Mouse (Mus musculus): Measurements from ENCODE around the gene Tulp2. TPM values are rescaled to one million over a fixed set of nuclear protein-coding genes. Genes with fewer than 3 reads are reported as not detected.
A peak's percentile ranks its signal among the peaks of the same experiment; 100 is the strongest.

Tulp2 gene
- polyA plus RNA-seq, 1 experiment, result 0.06 TPM

- Histone ChIP-seq H3ac (ENCODE audit: control insufficient read depth, insufficient read length) (no peak overlapping the region), H3K79me2 (ENCODE audit: control insufficient read depth, insufficient read depth) (no peaks in the 10 kb centered on the region), H3K4me2 (ENCODE audit: low read depth) (no peak overlapping the region), H3K27me3 (ENCODE audit: control insufficient read depth, insufficient read depth, insufficient read length) (no peaks in the 10 kb centered on the region), H3K36me3 (ENCODE audit: control insufficient read depth, insufficient read depth) (no peaks in the 10 kb centered on the region), H3K4me3 (no peak overlapping the region)
- TF ChIP-seq USF1 (IDR thresholded peaks at IDR 0.05; ENCODE audit: low read depth) (no peak), REST (IDR thresholded peaks at IDR 0.05; ENCODE audit: insufficient read depth, insufficient read length) (no peak), E2F4 (IDR thresholded peaks at IDR 0.05; ENCODE audit: insufficient read depth) (no peak), TCF12 (IDR thresholded peaks at IDR 0.05; ENCODE audit: insufficient read depth, poor library complexity, severe bottlenecking) (no peak), MAX (IDR thresholded peaks at IDR 0.05; ENCODE audit: low read depth) (no peak), SRF (IDR thresholded peaks at IDR 0.05; ENCODE audit: control insufficient read depth, insufficient read length, low read depth) (no peak), MYOD1 (IDR thresholded peaks at IDR 0.05; ENCODE audit: control insufficient read depth in 1 of 3, insufficient read length in 2 of 3, low read depth in 2 of 3) (no peak), TCF3 (IDR thresholded peaks at IDR 0.05; ENCODE audit: insufficient read length, low read depth) (no peak), POLR2A (IDR thresholded peaks at IDR 0.05; ENCODE audit: insufficient read length, low read depth) (no peak), POLR2AphosphoS2 (IDR thresholded peaks at IDR 0.05; ENCODE audit: insufficient read length, low read depth) (no peak), MYOG (IDR thresholded peaks at IDR 0.05; ENCODE audit: control insufficient read depth in 1 of 3, insufficient read depth in 1 of 3, insufficient read length in 2 of 3, low read depth in 2 of 3) (no peak), CEBPB (IDR thresholded peaks at IDR 0.05; ENCODE audit: insufficient read depth, poor library complexity, severe bottlenecking) (no peak)
Measured at GRCm38 (mm10) chr7:45553990-45554389, 72.3 kb downstream of the Tulp2 start.

DNA sequence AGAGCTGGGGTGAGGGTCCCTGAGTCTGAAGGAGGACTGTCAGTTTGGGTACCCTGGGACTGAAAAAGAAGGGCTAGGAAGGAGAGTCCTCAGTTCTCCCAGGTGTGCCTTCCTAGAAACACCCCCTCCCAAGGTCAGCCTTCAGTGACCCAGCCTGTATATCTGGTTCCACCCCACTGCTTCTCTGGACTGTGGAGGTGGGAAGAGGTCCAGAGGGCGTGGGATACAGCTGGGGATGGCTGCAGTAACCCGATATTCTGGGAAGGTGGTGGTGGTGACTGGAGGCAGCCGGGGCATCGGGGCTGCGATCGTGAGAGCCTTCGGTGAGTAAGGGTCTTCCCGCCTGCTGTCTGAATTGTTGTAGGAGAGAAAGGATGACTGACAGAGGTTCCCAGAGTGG is 73.1 kb downstream of the Tulp2 start, which contains the start of gene Hsd17b14:
TSS of gene Hsd17b14 (plus strand) at position 150 of the 400 bp plus-strand sequence.
- TF ChIP-seq E2F4 (IDR thresholded peaks at IDR 0.05; ENCODE audit: insufficient read depth), result no peak
- TF ChIP-seq MYOD1 (IDR thresholded peaks at IDR 0.05; ENCODE audit: control insufficient read depth in 1 of 3, insufficient read length in 2 of 3, low read depth in 2 of 3), result no peak
- TF ChIP-seq MYOG (IDR thresholded peaks at IDR 0.05; ENCODE audit: control insufficient read depth in 1 of 3, insufficient read depth in 1 of 3, insufficient read length in 2 of 3, low read depth in 2 of 3), result no peak
- no peak for TF ChIP-seq REST (IDR thresholded peaks at IDR 0.05; ENCODE audit: insufficient read depth, insufficient read length)
- TF ChIP-seq TCF3 (IDR thresholded peaks at IDR 0.05; ENCODE audit: insufficient read length, low read depth), result no peak
- TF ChIP-seq TCF12 (IDR thresholded peaks at IDR 0.05; ENCODE audit: insufficient read depth, poor library complexity, severe bottlenecking), result no peak
- no peak for TF ChIP-seq CEBPB (IDR thresholded peaks at IDR 0.05; ENCODE audit: insufficient read depth, poor library complexity, severe bottlenecking)
- Histone ChIP-seq H3K79me2 (ENCODE audit: control insufficient read depth, insufficient read depth) (no peaks in the 10 kb centered on the region), H3K36me3 (ENCODE audit: control insufficient read depth, insufficient read depth) (no peaks in the 10 kb centered on the region), H3K27me3 (ENCODE audit: control insufficient read depth, insufficient read depth, insufficient read length) (no peaks in the 10 kb centered on the region), H3K4me2 (ENCODE audit: low read depth) (no peak within 1 kb of the TSS), H3K4me3 (no peak within 1 kb of the TSS), H3ac (ENCODE audit: control insufficient read depth, insufficient read length) (no peak within 1 kb of the TSS)

GRCm38 (mm10) chr7:45555787-45556186 is 74.1 kb downstream of the Tulp2 start:
- Histone ChIP-seq H3K79me2 (ENCODE audit: control insufficient read depth, insufficient read depth) (no peaks in the 10 kb centered on the region), H3K4me3 (no peak overlapping the region), H3K27me3 (ENCODE audit: control insufficient read depth, insufficient read depth, insufficient read length) (no peaks in the 10 kb centered on the region), H3K4me2 (ENCODE audit: low read depth) (no peak overlapping the region), H3ac (ENCODE audit: control insufficient read depth, insufficient read length) (no peak overlapping the region), H3K36me3 (ENCODE audit: control insufficient read depth, insufficient read depth) (no peaks in the 10 kb centered on the region)
- TF ChIP-seq MYOG (IDR thresholded peaks at IDR 0.05; ENCODE audit: control insufficient read depth in 1 of 3, insufficient read depth in 1 of 3, insufficient read length in 2 of 3, low read depth in 2 of 3), result peak in 1 of 3 experiments; percentile 49
- no peak for TF ChIP-seq E2F4 (IDR thresholded peaks at IDR 0.05; ENCODE audit: insufficient read depth)
- no peak for TF ChIP-seq POLR2AphosphoS2 (IDR thresholded peaks at IDR 0.05; ENCODE audit: insufficient read length, low read depth)
- TF ChIP-seq USF1 (IDR thresholded peaks at IDR 0.05; ENCODE audit: low read depth), result no peak
- peak in 2 of 3 experiments; percentile 33 to 49 for TF ChIP-seq MYOD1 (IDR thresholded peaks at IDR 0.05; ENCODE audit: control insufficient read depth in 1 of 3, insufficient read length in 2 of 3, low read depth in 2 of 3)

- Histone ChIP-seq H3K36me3 (ENCODE audit: control insufficient read depth, insufficient read depth) (no peaks in the 10 kb centered on the region), H3K79me2 (ENCODE audit: control insufficient read depth, insufficient read depth) (no peaks in the 10 kb centered on the region), H3K27me3 (ENCODE audit: control insufficient read depth, insufficient read depth, insufficient read length) (no peaks in the 10 kb centered on the region), H3K4me2 (ENCODE audit: low read depth) (no peak overlapping the region), H3ac (ENCODE audit: control insufficient read depth, insufficient read length) (no peak overlapping the region), H3K4me3 (no peak overlapping the region)
- TF ChIP-seq POLR2A (IDR thresholded peaks at IDR 0.05; ENCODE audit: insufficient read length, low read depth) (no peak), SRF (IDR thresholded peaks at IDR 0.05; ENCODE audit: control insufficient read depth, insufficient read length, low read depth) (no peak), MYOD1 (IDR thresholded peaks at IDR 0.05; ENCODE audit: control insufficient read depth in 1 of 3, insufficient read length in 2 of 3, low read depth in 2 of 3) (no peak), MYOG (IDR thresholded peaks at IDR 0.05; ENCODE audit: control insufficient read depth in 1 of 3, insufficient read depth in 1 of 3, insufficient read length in 2 of 3, low read depth in 2 of 3) (no peak), REST (IDR thresholded peaks at IDR 0.05; ENCODE audit: insufficient read depth, insufficient read length) (no peak), TCF12 (IDR thresholded peaks at IDR 0.05; ENCODE audit: insufficient read depth, poor library complexity, severe bottlenecking) (no peak), MAX (IDR thresholded peaks at IDR 0.05; ENCODE audit: low read depth) (no peak), POLR2AphosphoS2 (IDR thresholded peaks at IDR 0.05; ENCODE audit: insufficient read length, low read depth) (no peak), CEBPB (IDR thresholded peaks at IDR 0.05; ENCODE audit: insufficient read depth, poor library complexity, severe bottlenecking) (no peak), USF1 (IDR thresholded peaks at IDR 0.05; ENCODE audit: low read depth) (no peak), E2F4 (IDR thresholded peaks at IDR 0.05; ENCODE audit: insufficient read depth) (no peak), TCF3 (IDR thresholded peaks at IDR 0.05; ENCODE audit: insufficient read length, low read depth) (no peak)
Measured at GRCm38 (mm10) chr7:45558907-45559306, 77.2 kb downstream of the Tulp2 start.

- Histone ChIP-seq H3K36me3 (ENCODE audit: control insufficient read depth, insufficient read depth) (no peaks in the 10 kb centered on the region), H3K79me2 (ENCODE audit: control insufficient read depth, insufficient read depth) (no peaks in the 10 kb centered on the region), H3K27me3 (ENCODE audit: control insufficient read depth, insufficient read depth, insufficient read length) (no peaks in the 10 kb centered on the region), H3K4me3 (no peak overlapping the region), H3ac (ENCODE audit: control insufficient read depth, insufficient read length) (no peak overlapping the region), H3K4me2 (ENCODE audit: low read depth) (no peak overlapping the region)
- TF ChIP-seq MYOG (IDR thresholded peaks at IDR 0.05; ENCODE audit: control insufficient read depth in 1 of 3, insufficient read depth in 1 of 3, insufficient read length in 2 of 3, low read depth in 2 of 3), result no peak
- no peak for TF ChIP-seq SRF (IDR thresholded peaks at IDR 0.05; ENCODE audit: control insufficient read depth, insufficient read length, low read depth)
- TF ChIP-seq CEBPB (IDR thresholded peaks at IDR 0.05; ENCODE audit: insufficient read depth, poor library complexity, severe bottlenecking), result no peak
- TF ChIP-seq USF1 (IDR thresholded peaks at IDR 0.05; ENCODE audit: low read depth), result no peak
- TF ChIP-seq TCF12 (IDR thresholded peaks at IDR 0.05; ENCODE audit: insufficient read depth, poor library complexity, severe bottlenecking), result no peak
- no peak for TF ChIP-seq POLR2AphosphoS2 (IDR thresholded peaks at IDR 0.05; ENCODE audit: insufficient read length, low read depth)
- no peak for TF ChIP-seq MYOD1 (IDR thresholded peaks at IDR 0.05; ENCODE audit: control insufficient read depth in 1 of 3, insufficient read length in 2 of 3, low read depth in 2 of 3)
- no peak for TF ChIP-seq POLR2A (IDR thresholded peaks at IDR 0.05; ENCODE audit: insufficient read length, low read depth)
- no peak for TF ChIP-seq TCF3 (IDR thresholded peaks at IDR 0.05; ENCODE audit: insufficient read length, low read depth)
- no peak for TF ChIP-seq MAX (IDR thresholded peaks at IDR 0.05; ENCODE audit: low read depth)
- no peak for TF ChIP-seq E2F4 (IDR thresholded peaks at IDR 0.05; ENCODE audit: insufficient read depth)
- TF ChIP-seq REST (IDR thresholded peaks at IDR 0.05; ENCODE audit: insufficient read depth, insufficient read length), result no peak
Measured at GRCm38 (mm10) chr7:45560241-45560640, 78.6 kb downstream of the Tulp2 start.
